Mouse (Mus musculus) heart, postnatal 0 days (tissue): ENCODE results near the gene Olfr448. TPM values are rescaled to one million over a fixed set of nuclear protein-coding genes. Genes with fewer than 3 reads are reported as not detected.

ENCODE experiments used
- ATAC-seq: fragments of 200-750 bp; cut with Nextera tagmentation; 2 replicates; pipeline ENCODE4 v1.8.0; 2017; ENCODE audit warnings: low read depth, moderate number of reproducible peaks, moderate library complexity; ENCODE audit not compliant: insufficient read depth
- DNase-seq: peaks from one replicate; pipeline ENCODE4 v3.0.0-alpha.2; 2016; ENCODE audit warnings: low spot score
- H3K27ac ChIP-seq: fragments of 300-500 bp; sonication (generic); 2 replicates; pipeline ENCODE4 v1.5.1; 2014; ENCODE audit warnings: low read depth, mild to moderate bottlenecking
- H3K27me3 ChIP-seq: fragments of 300-500 bp; sonication (generic); 2 replicates; pipeline ENCODE4 v1.6.1; 2014; ENCODE audit warnings: low read length, mixed read lengths; ENCODE audit not compliant: control insufficient read depth, insufficient read depth
- H3K36me3 ChIP-seq: fragments of 300-500 bp; sonication (generic); replicated peaks from 2 replicates; pipeline ENCODE4 v1.6.1; 2014; ENCODE audit warnings: low read length, mixed read lengths; ENCODE audit not compliant: control insufficient read depth, insufficient read depth
- H3K4me1 ChIP-seq: fragments of 300-500 bp; sonication (generic); 2 replicates; pipeline ENCODE4 v1.6.1; 2014; ENCODE audit warnings: antibody characterized with exemption; ENCODE audit not compliant: control insufficient read depth, insufficient read depth
- H3K4me2 ChIP-seq: fragments of 300-500 bp; sonication (generic); 2 replicates; pipeline ENCODE4 v1.6.1; 2014; ENCODE audit warnings: low read depth, mild to moderate bottlenecking, low read length, moderate library complexity
- H3K4me3 ChIP-seq: fragments of 300-500 bp; sonication (generic); 2 replicates; pipeline ENCODE4 v1.5.1; 2014; ENCODE audit warnings: low read depth, low read length
- H3K9ac ChIP-seq: fragments of 300-500 bp; sonication (generic); replicated peaks from 2 replicates; pipeline ENCODE4 v1.6.1; 2014; ENCODE audit warnings: low read depth, low read length, mixed read lengths
- H3K9me3 ChIP-seq: fragments of 300-500 bp; sonication (generic); replicated peaks from 2 replicates; pipeline ENCODE4 v1.6.1; 2016; ENCODE audit warnings: low read length; ENCODE audit not compliant: control insufficient read depth
- CTCF ChIP-seq: IDR thresholded peaks from 2 replicates; pipeline ENCODE4 v1.5.1; 2016; ENCODE audit warnings: antibody characterized with exemption, control low read depth, low read depth
- EP300 ChIP-seq: IDR thresholded peaks from 2 replicates; pipeline ENCODE4 v1.6.1; 2016; ENCODE audit warnings: antibody characterized with exemption, low read depth
- WGBS: fragments of 180-500 bp; shearing (Covaris S2); extraction: QIAGEN DNeasy Blood & Tissue Kit; methylation state at CpG from one replicate; pipeline ENCODE4 v1.1.7; 2014; 5-methylcytosine and 5-hydroxymethylcytosine counted together
- polyA plus RNA-seq: library from polyadenylated mRNA; unstranded; fragments of >200 nt; fragmentation: Nextera tagmentation; extraction: Ambion mirVana; gene quantifications from 2 replicates; pipeline ENCODE4 v1.2.1, GENCODE M21; 2015
- total RNA-seq: library from RNA; depleted of rRNA; stranded (reverse); fragments of >200 nt; gene quantifications from 2 replicates; pipeline ENCODE4 v1.2.3, GENCODE M21; 2014; ENCODE audit warnings: low replicate concordance; rRNA removed

Gene Olfr448
- total RNA-seq (not detected in 2 replicates), polyA plus RNA-seq (not detected in 2 replicates)

DNA sequence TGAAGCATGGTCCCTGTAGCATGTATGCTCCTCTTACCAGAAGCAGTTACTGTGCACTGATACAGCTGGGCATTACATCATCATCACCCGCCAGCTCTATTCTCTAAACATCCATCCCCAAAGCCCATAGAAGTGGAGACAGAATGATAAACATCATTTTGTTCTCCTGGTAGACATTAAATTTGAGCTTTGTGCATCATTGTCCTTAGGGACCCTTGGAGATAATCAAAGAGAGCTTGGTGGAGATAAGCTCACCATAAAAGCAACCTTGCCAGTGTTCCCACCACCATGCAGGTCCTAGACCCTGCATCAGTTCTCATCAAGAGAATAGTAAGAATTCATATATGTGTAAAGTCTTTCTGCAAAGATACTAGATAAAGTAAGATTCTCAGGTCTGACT is at the start of gene Olfr448:
TSS of gene Olfr448 (plus strand) at position 301 of the 400 bp plus-strand sequence.
- Histone ChIP-seq H3K9ac (no peak within 1 kb of the TSS), H3K4me1 (no peaks in the 10 kb centered on the region), H3K36me3 (no peaks in the 10 kb centered on the region), H3K4me2 (no peak within 1 kb of the TSS), H3K9me3 (no peaks in the 10 kb centered on the region), H3K27me3 (no peaks in the 10 kb centered on the region), H3K4me3 (no peak within 1 kb of the TSS), H3K27ac (no peak within 1 kb of the TSS)
- no peak for ATAC-seq
- 75% methylated on average over 1 of the region's 1 CpGs for WGBS
- no peak for TF ChIP-seq CTCF
- DNase-seq = no peak

DNA sequence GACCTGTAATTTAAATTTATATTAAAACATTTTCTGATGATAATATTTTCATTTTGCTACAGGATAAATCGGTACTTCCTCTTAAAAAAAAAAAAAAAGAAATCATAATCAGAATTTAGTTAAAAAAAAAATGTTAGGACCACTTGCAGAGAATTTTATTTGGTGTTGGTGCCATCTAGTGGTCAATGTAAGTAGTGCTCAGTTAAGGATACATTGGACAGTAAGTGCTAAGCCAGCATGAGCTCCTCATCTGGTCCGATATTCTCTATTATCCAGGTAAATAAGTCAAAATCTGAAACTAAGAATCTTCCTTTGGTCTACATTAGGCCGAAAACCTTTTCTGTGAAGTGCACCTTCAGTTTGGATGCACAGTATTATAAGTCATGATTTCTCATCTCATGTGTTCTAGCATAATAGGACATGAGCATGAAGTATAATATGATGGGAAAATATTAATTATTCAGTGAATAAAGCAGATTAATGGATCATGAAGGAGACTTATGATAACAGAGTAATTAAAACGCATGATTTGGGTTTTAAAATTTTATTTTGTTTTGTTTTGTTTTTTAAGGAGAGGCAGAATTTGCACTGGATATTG is 29.9 kb upstream of the Olfr448 start:
- no peaks in the 10 kb centered on the region for H3K27me3 ChIP-seq
- H3K9ac ChIP-seq = no peak overlapping the region
- ATAC-seq (no peak), DNase-seq (peak; percentile 18)
- no peaks in the 10 kb centered on the region for H3K4me1 ChIP-seq
- no peak overlapping the region for H3K4me2 ChIP-seq
- no peak overlapping the region for H3K4me3 ChIP-seq
- H3K27ac ChIP-seq = no peak overlapping the region
- H3K9me3 ChIP-seq = no peaks in the 10 kb centered on the region
- H3K36me3 ChIP-seq = no peaks in the 10 kb centered on the region
- 9% methylated on average over 4 of the region's 4 CpGs for WGBS
- TF ChIP-seq EP300 (no peak), CTCF (peak; percentile 59)

DNA sequence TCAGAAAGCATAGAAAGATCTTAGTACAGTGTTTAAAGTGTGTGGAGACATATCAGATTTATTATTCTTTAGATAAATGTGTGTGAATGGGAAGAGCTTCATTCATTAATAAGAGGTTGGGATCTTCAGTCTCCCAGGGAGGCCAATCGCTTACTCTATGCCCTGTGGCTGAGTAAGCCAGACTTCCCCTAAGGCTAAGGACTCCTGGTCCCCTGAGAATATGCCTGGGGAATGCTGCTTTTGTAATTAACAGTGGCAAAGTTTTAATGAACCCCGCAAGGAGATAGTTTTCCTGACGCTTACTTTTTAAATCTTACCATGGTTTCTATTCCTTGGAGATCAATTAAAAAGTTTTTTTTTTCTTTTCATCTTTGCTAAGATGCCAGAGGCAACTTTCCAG is 20.5 kb upstream of the Olfr448 start:
- WGBS = 78% methylated on average over 3 of the region's 3 CpGs
- DNase-seq = no peak
- no peak overlapping the region for H3K4me3 ChIP-seq
- ATAC-seq = no peak
- no peaks in the 10 kb centered on the region for H3K27me3 ChIP-seq
- no peaks in the 10 kb centered on the region for H3K36me3 ChIP-seq
- no peak overlapping the region for H3K27ac ChIP-seq
- H3K9me3 ChIP-seq = no peaks in the 10 kb centered on the region
- no peak for TF ChIP-seq CTCF
- no peak for TF ChIP-seq EP300
- H3K4me2 ChIP-seq = no peak overlapping the region
- H3K4me1 ChIP-seq = no peaks in the 10 kb centered on the region
- no peak overlapping the region for H3K9ac ChIP-seq

DNA sequence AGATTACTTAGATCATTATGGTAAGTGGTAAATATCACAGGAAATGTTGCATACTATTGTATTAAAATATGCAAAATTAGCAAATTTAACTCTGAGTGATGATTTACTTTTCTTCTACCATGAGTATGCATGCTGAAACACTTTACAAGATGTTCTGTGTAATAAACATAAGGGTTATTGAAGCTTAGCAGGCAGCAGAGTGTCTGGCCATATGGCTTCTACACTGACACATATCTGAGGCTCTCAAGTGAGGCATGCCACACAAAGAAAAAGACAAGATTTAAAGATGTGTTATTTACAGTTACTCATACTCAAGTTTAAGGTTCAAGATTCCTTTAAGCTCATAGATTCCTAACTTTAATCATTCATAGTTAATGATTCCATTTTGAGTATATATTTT is 13.9 kb upstream of the Olfr448 start:
- no peaks in the 10 kb centered on the region for H3K4me1 ChIP-seq
- H3K9me3 ChIP-seq = 0 out of 2 replicates have a peak, but pooled peaks cover 3% of the 10 kb centered on the region
- no peak overlapping the region for H3K9ac ChIP-seq
- H3K4me2 ChIP-seq = no peak overlapping the region
- no peak overlapping the region for H3K4me3 ChIP-seq
- no peak overlapping the region for H3K27ac ChIP-seq
- no peak for DNase-seq
- H3K36me3 ChIP-seq = no peaks in the 10 kb centered on the region
- TF ChIP-seq EP300 (no peak), CTCF (no peak)
- ATAC-seq = no peak
- no peaks in the 10 kb centered on the region for H3K27me3 ChIP-seq

DNA sequence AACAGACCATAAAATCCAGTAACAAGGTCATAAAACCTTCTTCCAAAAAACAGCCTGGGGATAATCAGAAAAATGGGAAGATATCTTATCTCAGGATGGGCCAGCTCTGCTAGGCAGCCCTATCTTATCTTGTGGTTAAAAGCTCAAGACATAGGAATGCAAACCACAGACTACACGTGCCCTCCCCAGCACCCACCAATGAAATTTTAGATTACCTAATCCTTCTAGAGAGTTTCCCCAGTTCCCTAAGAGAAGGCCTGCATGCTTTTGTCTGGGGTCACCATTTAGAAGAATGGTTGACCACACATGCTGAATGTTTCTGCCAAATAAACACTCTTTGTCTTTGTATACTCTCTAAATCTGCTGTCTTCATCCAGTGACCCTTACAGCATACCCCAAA is 10.1 kb downstream of the Olfr448 start:
- no peak for ATAC-seq
- Histone ChIP-seq H3K27ac (no peak overlapping the region), H3K27me3 (no peaks in the 10 kb centered on the region), H3K36me3 (no peaks in the 10 kb centered on the region), H3K4me2 (no peak overlapping the region), H3K9me3 (no peaks in the 10 kb centered on the region), H3K4me1 (no peaks in the 10 kb centered on the region), H3K4me3 (no peak overlapping the region), H3K9ac (no peak overlapping the region)
- TF ChIP-seq EP300 (no peak), CTCF (no peak)
- no peak for DNase-seq
- 0% methylated on average over 1 of the region's 1 CpGs for WGBS

DNA sequence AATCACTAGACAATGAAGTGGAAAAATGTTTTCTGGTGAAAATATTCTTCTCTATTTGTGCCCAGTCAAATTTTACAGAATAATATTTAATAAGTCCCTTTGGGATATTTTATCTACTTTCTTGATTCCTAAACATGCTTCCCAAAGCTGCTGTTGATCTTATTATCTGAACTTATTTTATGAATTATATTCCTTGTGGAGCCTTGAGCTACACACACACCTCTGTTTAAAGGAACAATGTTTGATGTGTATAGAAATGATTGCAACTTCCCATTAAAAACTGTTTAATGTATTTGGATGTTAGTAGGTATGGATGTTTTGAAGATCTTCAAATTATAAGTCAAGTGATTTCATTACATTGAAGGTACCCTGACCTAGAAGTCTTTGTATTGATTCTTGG is 18.3 kb downstream of the Olfr448 start, which contains the start of gene Olfr447:
TSS of gene Olfr447 (plus strand) at position 301 of the 400 bp plus-strand sequence.
- no peak within 1 kb of the TSS for H3K4me3 ChIP-seq
- DNase-seq = no peak
- H3K4me1 ChIP-seq = no peaks in the 10 kb centered on the region
- H3K9me3 ChIP-seq = no peaks in the 10 kb centered on the region
- ATAC-seq = no peak
- no peak within 1 kb of the TSS for H3K9ac ChIP-seq
- no peak within 1 kb of the TSS for H3K27ac ChIP-seq
- H3K36me3 ChIP-seq = no peaks in the 10 kb centered on the region
- no peaks in the 10 kb centered on the region for H3K27me3 ChIP-seq
- H3K4me2 ChIP-seq = no peak within 1 kb of the TSS
- TF ChIP-seq EP300 = no peak
- no peak for TF ChIP-seq CTCF
